ENCODE assay signal across 11 mouse cellular contexts in the genomic region with DNA sequence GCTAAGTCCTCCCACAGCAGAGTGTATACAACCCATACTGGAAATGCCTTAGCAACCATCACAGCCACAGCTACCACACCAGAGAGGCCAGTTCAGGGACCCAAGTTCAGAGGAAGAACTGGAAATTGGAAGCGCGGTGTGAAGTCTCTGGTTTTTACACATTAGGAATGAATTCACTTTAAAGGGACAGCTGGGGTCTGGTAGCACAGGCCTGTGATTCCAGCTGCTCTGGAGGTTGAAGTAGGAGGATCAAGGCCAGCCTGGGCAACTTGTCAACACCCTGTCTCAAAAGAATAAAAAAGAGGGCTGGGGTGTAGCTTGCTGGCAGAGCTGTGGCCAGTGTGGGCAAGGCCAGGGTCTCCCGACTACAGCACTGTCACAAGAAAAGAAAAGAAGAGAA. TPM values are rescaled to one million over a fixed set of nuclear protein-coding genes. Genes with fewer than 3 reads are reported as not detected.
"Had no signal": no experiment of that assay in that cellular context is flagged by ENCODE, and none has a peak within 500 bp of the region (broad histone marks: within the 10 kb centered on the region; RNA-seq: fewer than 3 reads in every experiment).

No protein-coding gene starts in this region.

- H3K36me3 ChIP-seq: limb, embryonic 15.5 days; liver, embryonic 12.5 days; midbrain, embryonic 15.5 days; neural tube, embryonic 12.5 days had no signal

- H3K4me3 ChIP-seq: limb, embryonic 15.5 days; liver, embryonic 12.5 days; midbrain, embryonic 15.5 days; neural tube, embryonic 12.5 days had no signal

- ATAC-seq: liver, embryonic 12.5 days; midbrain, embryonic 15.5 days had no signal

- H3K9ac ChIP-seq: limb, embryonic 15.5 days; liver, embryonic 12.5 days; lung, embryonic 14.5 days; midbrain, embryonic 15.5 days; neural tube, embryonic 12.5 days had no signal

- H3K27ac ChIP-seq: limb, embryonic 15.5 days; liver, embryonic 12.5 days; macrophage; midbrain, embryonic 15.5 days; neural tube, embryonic 12.5 days had no signal

- H3K9me3 ChIP-seq: limb, embryonic 15.5 days; liver, embryonic 12.5 days; megakaryocyte, embryonic 14.5 days; midbrain, embryonic 15.5 days; neural tube, embryonic 12.5 days had no signal

- H3K4me2 ChIP-seq: limb, embryonic 15.5 days; liver, embryonic 12.5 days; lung, embryonic 14.5 days; midbrain, embryonic 11.5 days; midbrain, embryonic 15.5 days; neural tube, embryonic 12.5 days had no signal

RNA-seq across cellular contexts. Expression of a gene that starts 24.6 kb away (rescaled TPM):
- total RNA-seq: monocyte, adult 5-6 weeks; neutrophil, adult 5-6 weeks had no signal
- polyA plus RNA-seq: liver, embryonic 16.5 days; macrophage had no signal
